ENCODE assay signal across 8 mouse cellular contexts in genomic region chr7:25674719-25675300, GRCm38 (mm10). TPM values are rescaled to one million over a fixed set of nuclear protein-coding genes. Genes with fewer than 3 reads are reported as not detected.
DNase-seq lines count a peak whose midpoint lies in the region; ATAC-seq and TF ChIP-seq lines count a peak whose summit lies in the region.

Gene Tmem91, minus strand, starts transcription at chr7:25675166.

- 0 out of 2 replicates have a peak, but pooled peaks cover 4% of the 10 kb centered on the region for H3K4me1 ChIP-seq in lung, embryonic 14.5 days (ENCODE audit: insufficient read depth)
- peaks cover 5% of the 10 kb centered on the region for H3K4me1 ChIP-seq in lung, adult 2 months (ENCODE audit: control insufficient read depth, insufficient read depth, low read length)
- no peaks in the 10 kb centered on the region for H3K4me1 ChIP-seq in embryonic facial prominence, embryonic 12.5 days
- H3K4me1 ChIP-seq in hindbrain, embryonic 14.5 days (replicated peaks; ENCODE audit: control insufficient read depth, insufficient read depth, low read length) = peaks cover 7% of the 10 kb centered on the region; the same call in 1 of the 2 replicates
- H3K4me1 ChIP-seq in liver, postnatal 0 days (ENCODE audit: insufficient read depth) = peaks cover 14% of the 10 kb centered on the region

- no peaks in the 10 kb centered on the region for H3K36me3 ChIP-seq in lung, embryonic 14.5 days (ENCODE audit: insufficient read depth)
- H3K36me3 ChIP-seq in embryonic facial prominence, embryonic 12.5 days = no peaks in the 10 kb centered on the region
- H3K36me3 ChIP-seq in hindbrain, embryonic 14.5 days (replicated peaks; ENCODE audit: control insufficient read depth, insufficient read depth) = 0 out of 2 replicates have a peak, but pooled peaks cover 3% of the 10 kb centered on the region
- no peaks in the 10 kb centered on the region for H3K36me3 ChIP-seq in liver, postnatal 0 days (replicated peaks; ENCODE audit: insufficient read depth, low read length)

- no peak for ATAC-seq in lung, embryonic 14.5 days (ENCODE audit: insufficient read depth)
- ATAC-seq in embryonic facial prominence, embryonic 12.5 days (ENCODE audit: insufficient number of reproducible peaks, insufficient read depth, low FRiP score, low TSS enrichment) = no peak
- ATAC-seq in hindbrain, embryonic 14.5 days (ENCODE audit: low FRiP score) = peak; percentile 55
- ATAC-seq in liver, postnatal 0 days = no peak
- no peak for ATAC-seq in erythroid progenitor cell, adult 5-6 weeks (replicated peaks; ENCODE audit: low FRiP score, poor library complexity, severe bottlenecking)

- no peak for TF ChIP-seq EP300 in liver, postnatal 0 days (IDR thresholded peaks at IDR 0.05; ENCODE audit: low read depth)

- no peak for TF ChIP-seq CTCF in lung, embryonic 14.5 days (IDR thresholded peaks at IDR 0.05; ENCODE audit: low read depth)
- no peak for TF ChIP-seq CTCF in lung, adult 2 months (IDR thresholded peaks at IDR 0.05; ENCODE audit: insufficient read depth, low read length)
- no peak for TF ChIP-seq CTCF in liver, postnatal 0 days (IDR thresholded peaks at IDR 0.05; ENCODE audit: low read depth)

- H3K4me2 ChIP-seq in lung, embryonic 14.5 days = peak within 1 kb of the TSS; percentile 56
- H3K4me2 ChIP-seq in embryonic facial prominence, embryonic 12.5 days (replicated peaks) = peak within 1 kb of the TSS; percentile 53
- peak within 1 kb of the TSS; percentile 65 for H3K4me2 ChIP-seq in hindbrain, embryonic 14.5 days (replicated peaks)
- H3K4me2 ChIP-seq in liver, postnatal 0 days (ENCODE audit: low read depth, low read length) = peak within 1 kb of the TSS; percentile 72

- H3K27me3 ChIP-seq in lung, embryonic 14.5 days (ENCODE audit: insufficient read depth, low read length) = peaks cover 32% of the 10 kb centered on the region
- H3K27me3 ChIP-seq in embryonic facial prominence, embryonic 12.5 days = peaks cover 40% of the 10 kb centered on the region
- peaks cover 36% of the 10 kb centered on the region for H3K27me3 ChIP-seq in hindbrain, embryonic 14.5 days (ENCODE audit: control insufficient read depth, insufficient read depth, low read length)
- H3K27me3 ChIP-seq in liver, postnatal 0 days (ENCODE audit: insufficient read depth, low read length) = peaks cover 9% of the 10 kb centered on the region

- no peak for DNase-seq in lung, embryonic 14.5 days
- DNase-seq in lung, adult 2 months = no peak
- DNase-seq in hindbrain, embryonic 14.5 days (ENCODE audit: low spot score) = peak; percentile 34
- no peak for DNase-seq in liver, postnatal 0 days
- DNase-seq in adrenal gland, postnatal 25 days = no peak
- no peak for DNase-seq in spleen, adult 12 weeks (ENCODE audit: low spot score)

- WGBS in lung, embryonic 14.5 days = 3% methylated on average over 29 of the region's 29 CpGs
- WGBS in lung, adult 2 months = 2% methylated on average over 29 of the region's 29 CpGs
- WGBS in embryonic facial prominence, embryonic 12.5 days = 2% methylated on average over 29 of the region's 29 CpGs
- 3% methylated on average over 29 of the region's 29 CpGs for WGBS in hindbrain, embryonic 14.5 days
- 1% methylated on average over 29 of the region's 29 CpGs for WGBS in liver, postnatal 0 days (ENCODE audit: insufficient replicate concordance)

- peak within 1 kb of the TSS; percentile 29 for H3K4me3 ChIP-seq in lung, embryonic 14.5 days (ENCODE audit: low read depth, low read length)
- H3K4me3 ChIP-seq in lung, adult 2 months (replicated peaks; ENCODE audit: extremely low read depth, low read depth, low read length) = no peak within 1 kb of the TSS
- peak within 1 kb of the TSS; percentile 25 for H3K4me3 ChIP-seq in embryonic facial prominence, embryonic 12.5 days
- peak within 1 kb of the TSS; percentile 41 for H3K4me3 ChIP-seq in hindbrain, embryonic 14.5 days (replicated peaks; ENCODE audit: low read length)
- H3K4me3 ChIP-seq in liver, postnatal 0 days (ENCODE audit: low read depth, low read length) = peak within 1 kb of the TSS; percentile 36

- no peak for TF ChIP-seq POLR2A in lung, adult 2 months (IDR thresholded peaks at IDR 0.05; ENCODE audit: borderline replicate concordance, extremely low read depth, low read depth, low read length)

- H3K9ac ChIP-seq in lung, embryonic 14.5 days = 0 out of 2 replicates have a peak within 1 kb of the TSS, but pooled peaks have one; percentile 6
- no peak within 1 kb of the TSS for H3K9ac ChIP-seq in embryonic facial prominence, embryonic 12.5 days
- peak within 1 kb of the TSS; percentile 59 for H3K9ac ChIP-seq in hindbrain, embryonic 14.5 days
- H3K9ac ChIP-seq in liver, postnatal 0 days (replicated peaks) = peak within 1 kb of the TSS; percentile 48

- no peak within 1 kb of the TSS for H3K27ac ChIP-seq in lung, embryonic 14.5 days (ENCODE audit: low read depth)
- H3K27ac ChIP-seq in embryonic facial prominence, embryonic 12.5 days = no peak within 1 kb of the TSS
- no peak within 1 kb of the TSS for H3K27ac ChIP-seq in hindbrain, embryonic 14.5 days
- H3K27ac ChIP-seq in liver, postnatal 0 days (ENCODE audit: low read depth) = no peak within 1 kb of the TSS

- no peaks in the 10 kb centered on the region for H3K9me3 ChIP-seq in lung, embryonic 14.5 days (ENCODE audit: low read depth, low read length)
- H3K9me3 ChIP-seq in embryonic facial prominence, embryonic 12.5 days = no peaks in the 10 kb centered on the region
- no peaks in the 10 kb centered on the region for H3K9me3 ChIP-seq in hindbrain, embryonic 14.5 days (ENCODE audit: control insufficient read depth, low read length)
- H3K9me3 ChIP-seq in liver, postnatal 0 days (ENCODE audit: low read length) = no peaks in the 10 kb centered on the region

RNA-seq across cellular contexts. Expression of gene Tmem91, which starts in this region (rescaled TPM):
- polyA plus RNA-seq in lung, embryonic 14.5 days (2014; fragmentation: Nextera tagmentation; extraction: Ambion mirVana) = 1.6 and 2.8 TPM in 2 replicates
- polyA plus RNA-seq in lung, adult 2 months (2012; rRNA removed) = 0.37 and 0.86 TPM in 2 replicates
- polyA plus RNA-seq in embryonic facial prominence, embryonic 12.5 days (2016; fragmentation: Nextera tagmentation; extraction: Ambion mirVana) = 3.7 and 3.8 TPM in 2 replicates
- polyA plus RNA-seq in hindbrain, embryonic 14.5 days (2014; fragmentation: Nextera tagmentation; extraction: Ambion mirVana) = 54.1 and 64.8 TPM in 2 replicates
- polyA plus RNA-seq in liver, postnatal 0 days (2015; fragmentation: Nextera tagmentation; extraction: Ambion mirVana) = 0.58 and 0.76 TPM in 2 replicates
- total RNA-seq in adrenal gland, postnatal 25 days (2021) = 2.0 TPM in 1 of 2 replicates, not detected in the other
- total RNA-seq in erythroid progenitor cell, adult 5-6 weeks (2015; ENCODE audit: low replicate concordance) = not detected in 2 replicates
- 4.2 TPM in 1 of 2 replicates, not detected in the other for total RNA-seq in erythroid progenitor cell, adult 5-6 weeks (2017; ENCODE audit: low replicate concordance)

Comparison
In these comparisons a context has a peak if more than half of its experiments do, and no peak if none do; other contexts are left out.
1. RNA of gene Tmem91 (polyA plus RNA-seq): 54.1 to 64.8 TPM in hindbrain, embryonic 14.5 days; 3.7 to 3.8 TPM in embryonic facial prominence, embryonic 12.5 days, 1.6 to 2.8 TPM in lung, embryonic 14.5 days, 0.58 to 0.76 TPM in liver, postnatal 0 days and 0.37 to 0.86 TPM in lung, adult 2 months; every median in the first group is over 10 times any median in the second.
2. Peak in every context shown above with its lines, with median percentiles within 50 percentile points of each other: H3K4me2 ChIP-seq.